Mouse (Mus musculus): ENCODE results near the gene Pign.

Pign gene

GRCm38 (mm10) chr1:105563821-105564220 lies 99.7 kb downstream of the Pign start:
- DNase-seq (ENCODE audit: low spot score), result no peak

GRCm38 (mm10) chr1:105556078-105556477 lies 107.4 kb downstream of the Pign start:
- no peak for DNase-seq (ENCODE audit: low spot score)

DNA sequence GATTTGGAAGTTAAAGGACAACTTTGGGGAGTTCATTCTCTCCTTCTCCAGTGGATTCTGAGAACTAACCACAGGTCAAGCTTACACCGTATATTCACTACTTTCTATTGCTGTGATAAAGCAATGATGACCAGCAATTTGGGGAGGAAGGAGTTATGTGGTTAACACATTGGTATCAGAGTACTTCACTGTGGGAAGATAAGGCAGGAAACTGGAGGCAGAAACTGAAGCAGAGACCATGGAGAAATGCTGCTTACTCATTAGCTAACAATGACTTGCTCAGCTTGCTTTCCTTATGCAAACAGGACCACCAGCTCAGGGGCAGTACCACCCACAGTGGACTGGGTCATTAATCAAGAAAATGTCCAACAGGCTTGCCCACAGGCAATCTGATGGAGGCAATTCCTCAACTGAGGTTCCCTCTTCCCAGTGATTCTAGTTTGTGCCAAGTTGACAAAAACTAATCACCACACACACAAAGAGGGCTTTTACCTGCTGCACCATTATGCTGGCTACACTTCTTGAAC lies 108.2 kb downstream of the Pign start:
- DNase-seq (ENCODE audit: low spot score), result no peak

GRCm38 (mm10) chr1:105553130-105553529 lies 110.3 kb downstream of the Pign start:
- no peak for DNase-seq (ENCODE audit: low spot score)

GRCm38 (mm10) chr1:105550163-105550562 lies 113.3 kb downstream of the Pign start:
- DNase-seq (ENCODE audit: low spot score), result no peak

DNA sequence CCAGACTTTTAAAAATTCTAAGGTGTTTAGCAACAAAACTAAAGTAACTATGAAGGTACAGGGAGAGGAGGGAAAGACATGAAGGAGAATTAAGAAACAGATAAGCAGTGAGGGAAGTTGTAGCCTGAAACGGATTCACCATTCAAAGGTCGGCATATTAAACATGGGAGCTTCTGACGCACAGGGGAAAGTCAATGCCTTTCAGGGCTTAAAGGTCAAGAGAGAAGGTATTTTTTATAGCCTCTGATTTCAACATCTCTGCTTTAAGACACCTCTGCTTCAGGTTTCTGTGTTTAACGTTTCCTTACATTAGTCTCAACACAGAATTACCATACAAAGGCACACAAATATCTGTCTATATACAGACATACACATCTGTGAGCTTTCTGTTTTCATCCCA lies 113.8 kb downstream of the Pign start:
- no peak for DNase-seq (ENCODE audit: low spot score)

- DNase-seq (ENCODE audit: low spot score), result no peak
Observed at GRCm38 (mm10) chr1:105543051-105543450, 120.4 kb downstream of the Pign start.

GRCm38 (mm10) chr1:105523768-105524167 lies 139.7 kb downstream of the Pign start:
- no peak for DNase-seq (ENCODE audit: low spot score)

- DNase-seq (ENCODE audit: low spot score), result no peak
Observed at GRCm38 (mm10) chr1:105522321-105522720, 141.2 kb downstream of the Pign start.

DNA sequence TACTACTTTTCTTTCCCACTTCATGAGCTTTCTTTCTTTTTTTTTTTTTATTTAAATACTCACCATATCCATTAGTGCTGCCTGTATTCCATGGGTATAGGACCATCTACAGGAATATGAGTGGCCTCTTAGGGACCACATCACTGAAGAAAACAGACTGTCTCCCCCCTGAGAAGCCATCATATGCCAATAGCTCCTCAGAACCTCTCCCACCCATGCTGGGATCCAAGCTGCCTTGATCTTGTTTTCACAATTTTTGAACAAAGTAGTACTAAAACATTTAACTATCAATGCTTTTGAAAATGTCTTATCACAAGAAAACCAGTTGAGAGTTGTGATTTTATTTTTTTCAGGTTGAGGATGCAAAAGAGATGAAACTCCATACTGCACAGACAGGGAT lies 145.4 kb downstream of the Pign start:
- no peak for DNase-seq (ENCODE audit: low spot score)

GRCm38 (mm10) chr1:105507116-105507515 lies 156.4 kb downstream of the Pign start:
- no peak for DNase-seq (ENCODE audit: low spot score)

- no peak for DNase-seq (ENCODE audit: low spot score)
Observed at GRCm38 (mm10) chr1:105492626-105493025, 170.9 kb downstream of the Pign start.

- no peak for DNase-seq (ENCODE audit: low spot score)
Observed at GRCm38 (mm10) chr1:105489456-105489855, 174.0 kb downstream of the Pign start.

DNA sequence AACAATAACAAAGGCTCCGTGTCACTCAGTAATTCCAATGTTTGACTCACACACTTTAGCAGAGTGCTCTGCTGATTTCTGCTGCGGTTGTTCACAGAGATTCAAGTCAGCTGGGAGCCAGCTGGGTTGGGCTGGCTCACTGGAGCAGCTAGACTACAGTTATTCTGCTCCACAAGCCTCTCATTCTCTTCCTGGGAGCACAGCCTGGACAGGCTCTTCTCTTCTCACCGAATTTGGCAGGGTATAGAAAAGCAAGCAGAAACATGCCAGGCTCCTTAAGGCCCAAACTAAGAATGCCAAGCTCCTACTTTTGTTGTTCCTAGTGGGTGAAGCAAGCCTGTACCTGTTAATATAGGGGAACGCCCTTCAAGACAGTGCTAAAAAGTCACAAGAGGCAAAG lies 176.4 kb downstream of the Pign start:
- no peak for DNase-seq (ENCODE audit: low spot score)

Data from testis, postnatal 14 days (tissue).